Mouse (Mus musculus) heart, postnatal 0 days (tissue): ENCODE data around the gene Decr2. TPM values are rescaled to one million over a fixed set of nuclear protein-coding genes. Genes with fewer than 3 reads are reported as not detected.
A peak's percentile ranks its signal among the peaks of the same experiment; 100 is the strongest.
"Not testable (repeated sequence)": the region's sequence is repeated elsewhere in the genome, so short reads cannot be mapped to it uniquely, and the experiment has no call there.

Experiments
- ATAC-seq: fragments of 200-750 bp; cut with Nextera tagmentation; 2 replicates; pipeline ENCODE4 v1.8.0; 2017; ENCODE audit warnings: low read depth, moderate number of reproducible peaks, moderate library complexity; ENCODE audit not compliant: insufficient read depth
- DNase-seq: peaks from one replicate; pipeline ENCODE4 v3.0.0-alpha.2; 2016; ENCODE audit warnings: low spot score
- H3K27ac ChIP-seq: fragments of 300-500 bp; sonication (generic); 2 replicates; pipeline ENCODE4 v1.5.1; 2014; ENCODE audit warnings: low read depth, mild to moderate bottlenecking
- H3K27me3 ChIP-seq: fragments of 300-500 bp; sonication (generic); 2 replicates; pipeline ENCODE4 v1.6.1; 2014; ENCODE audit warnings: low read length, mixed read lengths; ENCODE audit not compliant: control insufficient read depth, insufficient read depth
- H3K36me3 ChIP-seq: fragments of 300-500 bp; sonication (generic); replicated peaks from 2 replicates; pipeline ENCODE4 v1.6.1; 2014; ENCODE audit warnings: low read length, mixed read lengths; ENCODE audit not compliant: control insufficient read depth, insufficient read depth
- H3K4me1 ChIP-seq: fragments of 300-500 bp; sonication (generic); 2 replicates; pipeline ENCODE4 v1.6.1; 2014; ENCODE audit warnings: antibody characterized with exemption; ENCODE audit not compliant: control insufficient read depth, insufficient read depth
- H3K4me2 ChIP-seq: fragments of 300-500 bp; sonication (generic); 2 replicates; pipeline ENCODE4 v1.6.1; 2014; ENCODE audit warnings: low read depth, mild to moderate bottlenecking, low read length, moderate library complexity
- H3K4me3 ChIP-seq: fragments of 300-500 bp; sonication (generic); 2 replicates; pipeline ENCODE4 v1.5.1; 2014; ENCODE audit warnings: low read depth, low read length
- H3K9ac ChIP-seq: fragments of 300-500 bp; sonication (generic); replicated peaks from 2 replicates; pipeline ENCODE4 v1.6.1; 2014; ENCODE audit warnings: low read depth, low read length, mixed read lengths
- H3K9me3 ChIP-seq: fragments of 300-500 bp; sonication (generic); replicated peaks from 2 replicates; pipeline ENCODE4 v1.6.1; 2016; ENCODE audit warnings: low read length; ENCODE audit not compliant: control insufficient read depth
- CTCF ChIP-seq: IDR thresholded peaks from 2 replicates; pipeline ENCODE4 v1.5.1; 2016; ENCODE audit warnings: antibody characterized with exemption, control low read depth, low read depth
- EP300 ChIP-seq: IDR thresholded peaks from 2 replicates; pipeline ENCODE4 v1.6.1; 2016; ENCODE audit warnings: antibody characterized with exemption, low read depth
- WGBS: fragments of 180-500 bp; shearing (Covaris S2); extraction: QIAGEN DNeasy Blood & Tissue Kit; methylation state at CpG from one replicate; pipeline ENCODE4 v1.1.7; 2014; 5-methylcytosine and 5-hydroxymethylcytosine counted together
- polyA plus RNA-seq: library from polyadenylated mRNA; unstranded; fragments of >200 nt; fragmentation: Nextera tagmentation; extraction: Ambion mirVana; gene quantifications from 2 replicates; pipeline ENCODE4 v1.2.1, GENCODE M21; 2015
- total RNA-seq: library from RNA; depleted of rRNA; stranded (reverse); fragments of >200 nt; gene quantifications from 2 replicates; pipeline ENCODE4 v1.2.3, GENCODE M21; 2014; ENCODE audit warnings: low replicate concordance

Decr2 gene
- total and polyA plus RNA-seq, 2 experiments from 2014 or later, result 35.3 to 44.6 TPM

DNA sequence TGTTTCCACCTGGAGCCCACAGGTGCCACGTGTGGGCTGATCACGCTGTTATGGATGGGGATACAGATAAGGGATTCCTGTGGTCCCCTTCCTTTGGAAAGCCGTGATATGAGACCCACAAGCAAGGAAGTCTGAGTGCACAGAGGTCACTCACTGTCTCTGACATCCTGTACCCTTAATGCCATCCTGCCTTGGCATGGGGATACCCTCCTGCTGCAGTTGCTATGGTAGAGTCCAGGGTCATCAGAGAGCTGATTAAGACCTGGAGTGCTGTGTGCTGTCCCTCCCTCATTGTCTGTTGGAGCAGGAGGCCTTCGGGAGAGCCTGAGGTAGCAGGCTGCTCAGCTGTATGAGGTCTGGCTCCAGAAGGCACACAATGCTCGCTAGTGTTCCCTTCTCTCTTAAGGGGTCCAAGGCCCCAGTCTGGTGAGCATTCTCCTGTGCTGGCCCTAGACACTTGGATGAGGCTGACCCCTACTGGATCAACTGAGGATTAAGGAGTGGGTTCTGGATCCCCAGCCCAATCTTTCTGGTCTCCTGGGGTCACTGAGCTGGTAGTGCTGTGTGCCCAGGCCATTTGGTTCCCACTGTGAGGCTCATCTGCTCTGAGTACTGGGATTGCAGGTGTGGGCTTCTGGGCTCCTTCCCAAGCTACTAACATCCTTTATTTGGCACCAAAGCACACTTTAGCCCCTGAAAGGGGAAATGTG, 32.4 kb upstream of the Decr2 start:
- Histone ChIP-seq H3K4me2 (no peak overlapping the region), H3K27me3 (peaks cover 17% of the 10 kb centered on the region), H3K27ac (no peak overlapping the region), H3K4me3 (no peak overlapping the region), H3K9me3 (no peaks in the 10 kb centered on the region), H3K9ac (no peak overlapping the region), H3K36me3 (peaks cover 25% of the 10 kb centered on the region), H3K4me1 (peaks cover 9% of the 10 kb centered on the region)
- 56% methylated on average over 5 of the region's 5 CpGs for WGBS
- no peak for DNase-seq
- TF ChIP-seq EP300, result no peak
- ATAC-seq, result no peak

DNA sequence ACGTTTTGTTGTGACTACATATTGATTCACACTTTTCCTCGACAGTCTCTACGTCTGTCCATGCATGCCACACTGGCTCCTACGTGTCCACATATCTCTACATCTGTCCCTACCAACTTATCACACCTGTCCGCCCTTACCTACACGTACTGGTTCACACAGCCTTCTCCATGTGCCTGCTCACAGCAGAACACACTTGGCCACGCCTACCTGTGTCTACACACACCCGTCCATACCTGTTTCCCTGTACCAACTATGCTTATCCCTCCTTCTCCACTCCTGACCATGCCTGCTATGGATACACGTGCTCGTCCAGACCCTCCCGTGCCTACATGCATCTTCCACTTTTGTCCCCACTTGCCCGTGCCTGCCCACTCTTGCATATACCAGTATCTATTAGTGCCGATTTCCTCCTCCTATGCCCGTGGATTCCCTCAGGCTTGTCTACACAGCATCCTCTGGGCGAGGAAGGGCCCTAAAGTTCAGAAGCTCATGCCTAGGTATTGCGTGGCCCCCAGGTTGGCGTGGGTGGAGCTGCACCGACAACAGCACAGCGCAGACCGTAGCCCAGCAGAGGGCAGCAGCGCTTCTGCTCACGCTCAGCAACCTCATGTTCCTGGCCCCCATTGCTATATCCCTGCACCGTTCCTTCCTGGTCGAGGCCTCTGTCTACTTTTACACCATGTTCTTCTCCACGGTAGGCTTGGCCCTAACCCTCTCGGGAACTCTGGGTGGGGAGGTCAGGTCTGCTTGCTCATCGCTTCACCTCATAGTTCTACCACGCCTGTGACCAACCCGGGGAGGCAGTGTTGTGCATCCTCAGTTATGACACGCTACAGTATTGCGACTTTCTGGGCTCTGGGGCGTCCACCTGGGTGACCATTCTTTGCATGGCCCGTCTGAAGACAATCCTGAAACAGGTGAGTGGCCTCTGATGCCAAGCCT, 29.9 kb upstream of the Decr2 start:
- Histone ChIP-seq H3K9me3 (no peaks in the 10 kb centered on the region), H3K4me1 (peaks cover 9% of the 10 kb centered on the region), H3K27ac (no peak overlapping the region), H3K36me3 (no peaks in the 10 kb centered on the region), H3K4me2 (no peak overlapping the region; the same call in 1 of the 2 replicates), H3K9ac (no peak overlapping the region), H3K27me3 (peaks cover 42% of the 10 kb centered on the region), H3K4me3 (no peak overlapping the region)
- peak; percentile 49 for ATAC-seq
- TF ChIP-seq CTCF (peak; percentile 73), EP300 (no peak)
- 39% methylated on average over 33 of the region's 33 CpGs for WGBS
- peak; percentile 41 for DNase-seq

DNA sequence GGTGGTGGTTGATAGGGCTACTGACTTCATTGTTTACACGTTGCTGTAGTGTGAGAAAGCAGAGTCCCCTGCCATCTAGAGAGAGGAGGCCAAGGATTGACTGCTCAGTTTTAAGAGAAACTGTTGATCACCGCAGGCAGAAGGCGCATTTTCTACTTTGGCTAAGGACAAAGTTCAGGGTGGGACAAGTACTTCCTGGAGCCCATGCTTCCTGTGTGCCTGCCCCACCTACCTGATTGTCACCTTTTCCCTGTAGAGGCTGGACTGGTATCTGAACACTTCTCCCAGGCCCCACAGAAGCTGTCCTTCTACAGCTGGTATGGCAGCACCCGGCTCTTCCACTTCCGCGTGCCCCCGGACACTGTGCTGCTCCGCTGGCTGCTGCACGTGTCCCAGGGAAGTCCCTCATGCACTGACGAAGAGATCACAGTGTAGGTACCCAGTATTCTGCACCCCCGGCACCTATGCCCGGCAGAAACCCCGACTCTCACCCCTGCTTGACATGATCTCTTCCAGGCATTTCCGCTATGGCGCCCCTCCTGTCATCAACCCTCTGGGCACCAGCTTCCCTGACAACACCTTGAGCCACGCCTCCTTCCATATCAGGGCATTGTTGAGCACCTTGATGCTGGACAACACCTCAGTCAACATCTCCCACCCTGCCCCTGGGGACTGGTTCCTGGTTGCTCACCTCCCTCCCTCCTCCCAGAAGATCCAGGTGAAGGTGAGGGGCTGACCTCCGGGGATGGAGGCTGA, 26.5 kb upstream of the Decr2 start:
- Histone ChIP-seq H3K9ac (no peak overlapping the region), H3K27ac (no peak overlapping the region), H3K4me1 (0 out of 2 replicates have a peak, but pooled peaks cover 7% of the 10 kb centered on the region), H3K9me3 (no peaks in the 10 kb centered on the region), H3K4me3 (no peak overlapping the region), H3K27me3 (peaks cover 74% of the 10 kb centered on the region), H3K36me3 (no peaks in the 10 kb centered on the region), H3K4me2 (no peak overlapping the region)
- DNase-seq, result no peak
- ATAC-seq, result no peak
- TF ChIP-seq EP300 (no peak), CTCF (no peak)
- WGBS, result 74% methylated on average over 17 of the region's 17 CpGs

DNA sequence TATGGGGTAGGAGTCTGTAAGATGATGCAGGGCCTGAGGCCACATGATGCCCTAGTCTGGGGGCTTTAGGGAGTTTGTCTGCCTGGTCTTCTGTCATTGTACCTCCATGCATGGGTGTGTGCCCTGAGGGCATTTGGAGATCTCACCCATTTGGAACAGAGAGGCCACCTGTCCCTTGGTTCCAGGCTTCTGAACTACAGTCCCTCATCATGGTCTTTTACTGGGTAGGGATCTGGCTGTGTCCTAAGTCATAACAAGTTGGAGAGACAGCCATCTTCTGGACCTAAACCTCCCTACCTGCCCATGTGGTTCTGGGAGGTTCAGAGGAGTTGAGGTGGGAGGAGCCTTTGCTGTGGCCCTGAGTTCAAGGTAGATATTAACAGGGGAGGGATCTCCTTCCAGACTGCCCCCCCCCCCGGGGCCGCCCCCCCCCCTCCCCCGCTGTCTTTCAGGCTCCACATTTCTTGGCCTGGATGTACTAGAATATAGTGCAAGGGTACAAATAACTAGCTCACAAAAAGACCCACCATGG, 25.9 kb upstream of the Decr2 start:
- no peak for DNase-seq
- no peak for ATAC-seq
- Histone ChIP-seq H3K27me3 (peaks cover 81% of the 10 kb centered on the region), H3K4me1 (0 out of 2 replicates have a peak, but pooled peaks cover 7% of the 10 kb centered on the region), H3K4me2 (no peak overlapping the region), H3K36me3 (no peaks in the 10 kb centered on the region), H3K9me3 (no peaks in the 10 kb centered on the region), H3K27ac (no peak overlapping the region), H3K9ac (no peak overlapping the region), H3K4me3 (no peak overlapping the region)
- WGBS, result 55% methylated on average over 3 of the region's 3 CpGs
- TF ChIP-seq CTCF (no peak), EP300 (no peak)

DNA sequence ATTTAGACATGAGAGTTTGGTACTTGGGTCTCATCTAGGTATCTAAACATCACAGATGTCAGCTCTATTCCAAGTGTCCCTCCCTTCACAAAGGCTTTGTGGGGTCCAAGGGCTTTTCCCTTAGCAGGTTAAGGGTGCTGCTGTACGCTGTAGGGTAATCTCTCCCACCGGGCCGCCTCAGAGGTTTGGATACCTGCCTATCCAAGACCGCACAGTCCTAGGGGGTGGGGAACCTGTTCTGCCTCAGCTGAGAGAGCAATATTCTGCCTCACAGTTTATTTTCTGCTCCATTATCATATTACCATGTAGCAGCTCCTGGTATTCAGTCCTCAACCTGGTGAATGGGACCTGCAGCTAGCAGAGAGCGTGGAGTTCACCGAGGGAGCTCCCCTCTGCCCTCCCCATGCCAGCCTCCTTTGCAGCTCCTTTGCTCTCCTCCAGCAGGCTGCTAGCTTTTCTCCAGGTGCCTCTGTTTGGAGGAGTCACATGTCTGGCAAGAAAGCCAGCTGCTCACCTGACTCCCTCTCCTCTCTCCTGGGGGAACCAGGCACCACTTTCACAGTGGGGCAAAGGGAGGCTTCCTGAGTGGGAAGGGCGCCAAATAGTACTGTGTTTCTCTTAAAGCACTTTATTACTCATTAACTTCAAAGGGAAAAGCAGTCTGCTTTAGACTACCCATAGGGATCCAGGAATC, 25.2 kb upstream of the Decr2 start:
- H3K27me3 ChIP-seq, result peaks cover 87% of the 10 kb centered on the region
- WGBS, result 76% methylated on average over 7 of the region's 7 CpGs
- no peak overlapping the region for H3K9ac ChIP-seq
- H3K4me2 ChIP-seq, result no peak overlapping the region
- ATAC-seq (no peak), DNase-seq (no peak)
- H3K36me3 ChIP-seq, result no peaks in the 10 kb centered on the region
- TF ChIP-seq EP300 (no peak), CTCF (no peak)
- 0 out of 2 replicates have a peak, but pooled peaks cover 7% of the 10 kb centered on the region for H3K4me1 ChIP-seq
- H3K4me3 ChIP-seq, result no peak overlapping the region
- H3K27ac ChIP-seq, result no peak overlapping the region
- no peaks in the 10 kb centered on the region for H3K9me3 ChIP-seq

DNA sequence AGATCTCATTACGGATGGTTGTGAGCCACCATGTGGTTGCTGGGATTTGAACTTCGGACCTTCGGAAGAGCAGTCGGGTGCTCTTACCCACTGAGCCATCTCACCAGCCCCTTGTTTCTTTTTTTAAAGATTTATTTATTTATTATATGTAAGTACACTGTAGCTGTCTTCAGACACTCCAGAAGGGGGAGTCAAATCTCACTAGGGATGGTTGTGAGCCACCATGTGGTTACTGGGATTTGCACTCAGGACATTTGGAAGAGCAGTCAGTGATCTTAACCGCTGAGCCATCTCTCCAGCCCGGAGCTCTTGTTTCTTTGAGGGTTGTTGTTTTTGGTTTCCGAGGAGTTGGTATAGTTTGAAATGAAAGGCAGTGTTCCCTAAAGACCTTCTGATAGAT, 24.3 kb upstream of the Decr2 start:
- H3K9ac ChIP-seq, H3K27ac ChIP-seq, H3K9me3 ChIP-seq, H3K36me3 ChIP-seq, H3K4me2 ChIP-seq, ATAC-seq, DNase-seq, H3K4me3 ChIP-seq, H3K4me1 ChIP-seq: not testable (repeated sequence)
- WGBS, result 58% methylated on average over 7 of the region's 7 CpGs
- H3K27me3 ChIP-seq, result peaks cover 90% of the 10 kb centered on the region
